Mouse (Mus musculus) left cerebral cortex, postnatal 10 days (tissue): ENCODE results near the gene Serpina6. TPM values are rescaled to one million over a fixed set of nuclear protein-coding genes. Genes with fewer than 3 reads are reported as not detected.
"Not testable (repeated sequence)": the region's sequence is repeated elsewhere in the genome, so short reads cannot be mapped to it uniquely, and the experiment has no call there.

Source experiments
- DNase-seq, 2 experiments: peaks; one replicate each; pipeline ENCODE4 v3.0.0; 2021 to 2022; ENCODE audit warnings: low spot score in 2 of 2, mixed read lengths in 1 of 2; ENCODE audit errors: extremely low spot score in 1 of 2
- intact Hi-C: fragments of 180-260 bp; cut with DNase I; formaldehyde crosslinking; loops from one replicate; pipeline ENCODE4 v1.15.1; 2025
- total RNA-seq, 2 experiments: library from RNA; stranded (reverse); gene quantifications; 2 replicates each; pipeline ENCODE4 v1.2.3; 2021

Gene Serpina6
- total RNA-seq: not detected

DNA sequence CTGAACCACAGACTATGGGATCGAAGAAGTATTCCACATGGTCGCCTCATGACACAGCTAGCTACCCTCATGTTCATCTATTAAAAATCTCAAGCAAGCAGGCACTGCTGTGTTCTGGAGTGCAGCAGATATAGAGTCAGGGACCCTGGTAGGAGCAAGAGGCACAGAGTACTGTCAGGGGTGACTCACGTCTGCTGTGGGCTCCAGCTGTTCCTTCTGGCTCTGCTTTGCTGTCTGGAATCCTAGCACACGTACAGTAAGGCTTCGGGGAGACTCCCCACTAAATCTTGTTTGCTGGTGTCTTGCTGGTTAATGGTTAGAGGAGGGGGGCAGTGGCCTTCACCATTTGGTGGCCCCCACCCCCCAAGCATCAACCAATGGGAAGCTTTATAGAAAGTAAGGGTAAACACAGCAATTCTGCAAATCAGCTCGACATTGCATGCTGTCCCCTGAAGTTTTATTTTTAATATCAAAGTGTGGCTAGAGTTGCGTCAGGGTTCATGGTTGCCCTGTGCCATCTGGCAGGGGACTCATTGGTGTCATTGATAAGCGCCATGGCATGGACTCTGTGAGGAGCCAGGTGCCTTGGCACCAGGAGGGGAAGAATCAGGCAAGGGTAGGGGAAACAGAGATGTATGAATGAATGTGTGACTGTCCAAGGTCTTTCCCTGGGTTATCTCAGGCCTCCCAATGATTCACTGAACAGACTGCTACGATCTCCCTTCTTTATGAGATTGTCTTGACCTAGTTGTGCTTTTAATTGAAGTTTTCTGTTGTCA lies at the start of gene Serpina6:
Gene Serpina6, minus strand, starts transcription at position 365 of the 779 bp plus-strand sequence.
- no peak for DNase-seq
- intact Hi-C loops: no loop called here

GRCm38 (mm10) chr12:103706113-103706512 lies 49.1 kb upstream of the Serpina6 start:
- no peak for DNase-seq
- intact Hi-C loops: no loop called here

- intact Hi-C loops: no loop called here
- DNase-seq: no peak
These were observed 48.5 kb upstream of the Serpina6 start for GRCm38 (mm10) chr12:103705547-103705946.

GRCm38 (mm10) chr12:103700144-103700750 lies 43.2 kb upstream of the Serpina6 start:
- no peak for DNase-seq
- intact Hi-C loops: no loop called here

DNA sequence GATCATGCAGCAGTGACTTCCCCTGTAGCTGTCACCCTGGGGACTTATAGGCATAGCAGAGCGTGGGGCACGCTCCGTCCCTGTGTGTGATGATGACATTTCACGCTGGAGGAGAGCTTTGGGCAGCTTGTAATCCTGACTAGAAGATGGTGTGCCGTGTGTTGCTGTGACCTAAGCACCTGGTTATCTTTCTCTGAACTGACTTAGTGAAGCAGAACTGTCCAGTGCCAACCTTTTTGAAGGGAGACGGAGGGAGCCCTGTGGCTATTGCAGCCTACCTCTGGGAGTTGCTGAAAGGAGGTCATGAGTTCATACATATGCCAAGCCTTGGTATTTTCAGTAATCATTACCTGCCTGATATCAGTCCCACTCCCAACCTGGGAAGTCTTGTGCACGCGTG lies 38.4 kb upstream of the Serpina6 start, which contains the start of gene Serpina1f:
Gene Serpina1f, minus strand, starts transcription at position 101 of the 400 bp plus-strand sequence.
- intact Hi-C loops: no loop called here
- DNase-seq: no peak

- DNase-seq: no peak
- intact Hi-C loops: no loop called here
These were observed 31.3 kb upstream of the Serpina6 start for GRCm38 (mm10) chr12:103688221-103688814.

GRCm38 (mm10) chr12:103687021-103687420 lies 30.0 kb upstream of the Serpina6 start:
- intact Hi-C loops: no loop called here

DNA sequence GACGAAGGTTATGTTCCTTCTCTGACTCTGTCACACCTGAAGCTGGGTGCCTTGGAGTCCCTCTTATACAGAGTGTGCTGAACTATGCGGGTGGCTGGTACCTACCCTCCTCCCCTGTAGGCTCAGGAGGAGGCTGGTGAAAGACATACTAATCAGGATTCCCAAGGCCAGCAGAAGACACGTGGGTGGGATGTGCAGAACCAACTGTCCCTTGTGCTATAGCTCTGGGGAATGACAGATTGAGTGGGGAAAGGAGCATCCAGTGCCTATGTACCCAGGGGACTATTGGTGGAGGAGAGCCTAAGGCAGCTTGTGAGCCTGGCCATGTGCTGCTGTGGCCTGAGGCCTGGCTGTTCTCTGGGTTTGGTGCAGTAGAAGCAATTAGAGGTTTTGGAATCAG lies 29.0 kb upstream of the Serpina6 start:
- DNase-seq: no peak
- intact Hi-C loops: no loop called here

More at GRCm38 (mm10) chr12:103687021-103687420, 30.0 kb upstream of the Serpina6 start:
- no peak for DNase-seq

DNA sequence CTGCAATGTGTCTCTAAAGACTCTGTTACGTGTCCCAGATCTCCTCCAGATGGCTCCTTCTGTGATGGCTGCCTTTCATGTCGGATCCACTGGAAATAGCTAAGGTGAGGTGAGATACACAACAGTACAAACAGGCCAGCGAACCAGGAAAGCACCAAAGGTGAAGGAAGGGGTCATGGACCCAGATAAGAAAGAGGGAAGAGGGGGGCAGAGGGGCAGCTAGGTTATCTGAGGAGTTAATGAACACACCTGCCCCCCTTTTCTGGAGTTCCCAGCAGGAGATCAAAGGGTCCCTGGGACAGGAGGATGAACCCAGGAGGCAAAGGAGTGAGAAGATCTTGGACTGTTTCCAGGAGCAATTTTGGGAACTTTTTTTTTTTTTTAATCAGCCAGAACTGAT lies 28.4 kb upstream of the Serpina6 start:
- intact Hi-C loops: no loop called here
- no peak for DNase-seq

DNA sequence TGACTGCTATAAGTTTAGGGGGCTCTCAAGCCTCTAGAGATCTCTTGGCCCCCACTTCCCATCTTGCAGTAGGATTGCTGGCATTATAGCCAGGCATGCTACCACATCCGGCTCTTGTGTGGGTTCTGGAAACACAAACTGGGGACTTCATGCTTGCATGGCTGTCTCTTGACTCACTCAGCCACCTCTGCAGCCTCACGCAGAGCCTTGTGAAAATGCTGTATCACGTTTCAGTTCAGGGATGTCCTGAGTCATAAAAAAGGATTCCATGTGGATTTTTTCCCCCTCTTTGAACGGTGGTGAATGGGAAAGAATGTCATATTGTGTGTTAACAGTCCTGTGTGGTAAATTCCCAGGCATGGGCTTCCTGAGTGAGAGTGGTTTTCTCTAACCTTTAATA lies 26.8 kb upstream of the Serpina6 start:
- intact Hi-C loops: no loop called here
- DNase-seq: no peak

- DNase-seq: no peak
- intact Hi-C loops: no loop called here
These were observed 24.7 kb upstream of the Serpina6 start for GRCm38 (mm10) chr12:103681739-103682138.

GRCm38 (mm10) chr12:103681169-103681568 lies 24.2 kb upstream of the Serpina6 start:
- DNase-seq: no peak
- intact Hi-C loops: no loop called here

GRCm38 (mm10) chr12:103679853-103680252 lies 22.8 kb upstream of the Serpina6 start:
- intact Hi-C loops, DNase-seq: not testable (repeated sequence)

- no peak for DNase-seq
- intact Hi-C loops: no loop called here
These were observed 19.0 kb upstream of the Serpina6 start, which contains the start of gene Serpina16 for GRCm38 (mm10) chr12:103676039-103676438. Gene Serpina16, minus strand, starts transcription at chr12:103676139.

DNA sequence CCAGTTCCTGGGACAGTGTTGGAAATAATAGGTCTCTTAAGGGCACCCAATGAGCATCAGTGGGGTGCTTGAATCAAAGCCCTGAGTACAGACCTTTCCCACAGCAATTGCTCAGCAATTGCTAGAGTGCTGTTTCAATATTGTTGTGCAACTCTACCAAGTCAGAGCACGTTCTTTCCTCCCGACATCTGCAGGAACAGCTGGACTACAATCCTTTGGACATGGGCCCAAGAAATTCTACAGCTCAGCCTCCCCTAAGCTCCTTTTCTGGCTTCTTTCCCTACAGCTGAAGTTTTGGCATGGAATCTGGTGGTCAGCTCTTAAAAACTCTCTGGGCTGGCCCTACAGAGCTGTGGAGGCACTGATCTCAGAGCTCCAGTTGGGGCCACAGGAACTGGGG lies 16.2 kb upstream of the Serpina6 start:
- DNase-seq: no peak

DNA sequence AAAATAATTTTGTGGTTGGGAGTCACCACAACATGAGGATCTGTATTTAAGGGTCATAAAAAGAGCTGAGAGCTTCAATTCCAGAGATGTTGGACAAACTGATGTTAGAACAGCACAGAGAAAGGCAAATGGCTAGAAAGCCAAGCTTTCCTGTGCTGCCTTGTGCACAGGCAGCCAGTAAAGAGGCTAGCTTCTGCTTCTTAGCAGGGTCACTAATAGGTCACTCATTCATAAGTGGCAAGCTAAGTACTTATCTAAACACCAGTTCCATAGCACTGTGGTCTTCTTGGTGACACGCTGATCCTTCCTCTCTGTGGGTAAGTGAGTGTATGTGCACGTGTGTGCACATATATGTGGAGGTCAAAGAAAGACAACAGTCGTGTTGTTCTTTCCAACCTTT lies 14.5 kb upstream of the Serpina6 start:
- DNase-seq: no peak
- intact Hi-C loops: no loop called here

More for the DNA sequence above, 16.2 kb upstream of the Serpina6 start:
- intact Hi-C loops: no loop called here

- no peak for DNase-seq
- intact Hi-C loops: no loop called here
These were observed 14.0 kb upstream of the Serpina6 start for GRCm38 (mm10) chr12:103670964-103671363.

GRCm38 (mm10) chr12:103670344-103670743 lies 13.3 kb upstream of the Serpina6 start:
- peak; percentile 30 to 54 for DNase-seq
- intact Hi-C loops: no loop called here

DNA sequence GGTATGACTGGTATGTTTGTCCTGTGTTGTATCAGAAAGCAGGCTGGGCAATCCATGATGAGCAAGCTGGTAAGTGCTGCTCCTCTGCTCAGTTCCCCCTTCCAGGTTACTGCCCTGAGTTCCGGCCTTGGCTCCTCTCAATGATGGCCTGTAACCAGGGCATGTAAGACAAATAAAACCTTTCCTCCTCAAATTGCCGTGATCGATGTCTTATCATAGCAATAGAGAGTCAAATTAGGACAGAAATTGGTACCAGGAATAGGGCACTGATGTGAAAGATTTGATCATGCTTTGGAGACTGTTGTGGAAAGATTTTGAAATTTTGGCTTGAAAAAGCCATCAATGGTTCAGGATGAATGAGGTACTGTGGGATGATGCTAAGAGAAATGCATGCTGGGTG lies 8.3 kb upstream of the Serpina6 start:
- no peak for DNase-seq
- intact Hi-C loops: no loop called here

- DNase-seq, intact Hi-C loops: not testable (repeated sequence)
These were observed 5.0 kb upstream of the Serpina6 start for GRCm38 (mm10) chr12:103662053-103662452.
